Mouse (Mus musculus) thymus, adult 2 months (tissue): ENCODE results near the gene Zswim1.

Experiments
- CTCF ChIP-seq: fragments of 200-500 bp; IDR thresholded peaks from 2 replicates; pipeline ENCODE4 v1.5.1; 2012; ENCODE audit warnings: mild to moderate bottlenecking, control low read depth, low read length, moderate library complexity, borderline replicate concordance; ENCODE audit not compliant: control insufficient read depth, poor library complexity, insufficient read depth; ENCODE audit errors: extremely low read depth
- POLR2A ChIP-seq: fragments of 200-500 bp; IDR thresholded peaks from 2 replicates; pipeline ENCODE4 v1.6.1; 2012; ENCODE audit warnings: mild to moderate bottlenecking, low read length, control low read depth, moderate library complexity; ENCODE audit not compliant: control insufficient read depth, poor library complexity, insufficient read depth; ENCODE audit errors: extremely low read depth

DNA sequence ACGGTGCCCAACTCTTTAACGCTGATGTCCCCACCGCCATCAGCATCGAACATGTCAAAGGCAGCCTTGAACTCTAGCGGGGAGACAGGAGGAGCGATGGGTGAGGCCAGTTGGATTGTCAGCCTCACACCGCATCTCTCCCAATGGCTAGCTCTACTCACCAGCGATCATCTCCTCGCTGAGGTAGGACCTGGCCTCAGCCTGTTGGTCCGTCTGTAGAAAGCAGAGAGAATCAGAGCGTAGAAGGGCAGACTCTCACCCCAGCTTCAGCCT is 44.5 kb upstream of the Zswim1 start:
- TF ChIP-seq CTCF (no peak), POLR2A (no peak)
